Mouse (Mus musculus) midbrain, embryonic 13.5 days (tissue): ENCODE results near the gene Zfp870. TPM values are rescaled to one million over a fixed set of nuclear protein-coding genes. Genes with fewer than 3 reads are reported as not detected.
"Not testable (repeated sequence)": the region's sequence is repeated elsewhere in the genome, so short reads cannot be mapped to it uniquely, and the experiment has no call there.

Experiments used
- ATAC-seq: fragments of 200-750 bp; cut with Nextera tagmentation; 2 replicates; pipeline ENCODE4 v1.8.0; 2017; ENCODE audit warnings: mild to moderate bottlenecking, moderate TSS enrichment, moderate library complexity
- H3K27ac ChIP-seq: fragments of 300-500 bp; sonication (generic); 2 replicates; pipeline ENCODE4 v1.5.1; 2015; ENCODE audit warnings: inconsistent platforms, mild to moderate bottlenecking, moderate library complexity
- H3K27me3 ChIP-seq: fragments of 300-500 bp; sonication (generic); 2 replicates; pipeline ENCODE4 v1.6.1; 2015; ENCODE audit warnings: mild to moderate bottlenecking, inconsistent platforms
- H3K36me3 ChIP-seq: fragments of 300-500 bp; sonication (generic); 2 replicates; pipeline ENCODE4 v1.6.1; 2015; ENCODE audit warnings: mild to moderate bottlenecking, inconsistent platforms
- H3K4me1 ChIP-seq: fragments of 300-500 bp; sonication (generic); replicated peaks from 2 replicates; pipeline ENCODE4 v1.6.1; 2015; ENCODE audit warnings: inconsistent platforms
- H3K4me2 ChIP-seq: fragments of 300-500 bp; sonication (generic); replicated peaks from 2 replicates; pipeline ENCODE4 v1.6.1; 2015; ENCODE audit warnings: moderate library complexity, mild to moderate bottlenecking, inconsistent platforms
- H3K4me3 ChIP-seq: fragments of 300-500 bp; sonication (generic); replicated peaks from 2 replicates; pipeline ENCODE4 v1.5.1; 2015; ENCODE audit warnings: mild to moderate bottlenecking, inconsistent platforms
- H3K9ac ChIP-seq: fragments of 300-500 bp; sonication (generic); replicated peaks from 2 replicates; pipeline ENCODE4 v1.6.1; 2015; ENCODE audit warnings: mild to moderate bottlenecking, inconsistent platforms
- H3K9me3 ChIP-seq: fragments of 300-500 bp; sonication (generic); 2 replicates; pipeline ENCODE4 v1.6.1; 2016; ENCODE audit warnings: mild to moderate bottlenecking, inconsistent platforms
- WGBS: fragments of 180-500 bp; shearing (Covaris S2); methylation state at CpG from one replicate; pipeline ENCODE4 v1.1.7; 2015; 5-methylcytosine and 5-hydroxymethylcytosine counted together
- polyA plus RNA-seq: library from polyadenylated mRNA; unstranded; fragments of >200 nt; fragmentation: Nextera tagmentation; extraction: Ambion mirVana; gene quantifications from 2 replicates; pipeline ENCODE4 v1.2.1, GENCODE M21; 2015

Gene Zfp870
- polyA plus RNA-seq, 1 experiment from 2014 or later, result 8.7 TPM

DNA sequence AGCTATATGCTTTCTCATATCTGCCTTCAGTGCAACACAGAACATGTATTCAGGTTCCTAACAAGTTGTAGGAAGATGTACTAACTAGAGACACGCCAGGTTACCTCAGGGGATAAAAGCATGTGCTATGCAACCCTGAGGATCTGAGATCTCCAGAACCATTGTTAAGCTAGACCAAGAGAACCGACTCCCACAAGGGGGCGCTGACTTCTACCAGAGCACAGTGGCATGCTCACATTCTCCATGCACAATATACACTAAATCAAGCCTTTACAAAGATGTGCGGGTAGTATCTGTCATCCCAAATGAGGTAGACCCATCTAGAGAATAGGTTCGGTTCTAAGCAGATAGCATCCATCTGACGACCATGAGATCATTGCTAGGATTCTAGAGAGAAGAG, 34.7 kb downstream of the Zfp870 start:
- H3K4me1 ChIP-seq, result not testable (repeated sequence)
- WGBS, result 77% methylated on average over 3 of the region's 6 CpGs

DNA sequence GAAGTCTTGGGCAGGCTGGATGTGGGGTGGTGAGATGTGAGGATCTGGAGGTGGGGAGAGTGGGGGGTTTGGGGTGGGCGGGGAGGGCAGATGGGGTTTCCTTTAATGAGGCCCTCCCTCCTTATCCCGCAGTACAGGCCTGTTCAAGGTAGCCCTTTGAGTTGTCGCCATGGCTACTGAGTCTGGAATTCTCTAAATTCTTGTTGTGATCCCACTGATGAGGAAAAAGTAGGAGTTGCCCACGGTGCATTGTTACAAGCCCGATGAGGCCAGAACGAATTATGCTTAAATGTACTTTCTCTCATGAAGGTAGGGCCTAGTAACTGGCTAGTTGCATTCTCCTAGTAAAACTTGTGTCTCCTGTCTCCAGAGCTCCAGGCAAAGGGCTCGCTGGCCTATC, 39.9 kb downstream of the Zfp870 start:
- no peak overlapping the region for H3K9ac ChIP-seq
- no peaks in the 10 kb centered on the region for H3K4me1 ChIP-seq
- H3K9me3 ChIP-seq, result no peaks in the 10 kb centered on the region
- no peak for ATAC-seq
- no peaks in the 10 kb centered on the region for H3K36me3 ChIP-seq
- H3K27me3 ChIP-seq, result no peaks in the 10 kb centered on the region
- no peak overlapping the region for H3K4me3 ChIP-seq
- 23% methylated on average over 7 of the region's 7 CpGs for WGBS
- no peak overlapping the region for H3K4me2 ChIP-seq
- H3K27ac ChIP-seq, result no peak overlapping the region

More for the DNA sequence above, 34.7 kb downstream of the Zfp870 start:
- H3K36me3 ChIP-seq, H3K27me3 ChIP-seq, ATAC-seq, H3K4me3 ChIP-seq, H3K9me3 ChIP-seq, H3K4me2 ChIP-seq, H3K9ac ChIP-seq, H3K27ac ChIP-seq: not testable (repeated sequence)

DNA sequence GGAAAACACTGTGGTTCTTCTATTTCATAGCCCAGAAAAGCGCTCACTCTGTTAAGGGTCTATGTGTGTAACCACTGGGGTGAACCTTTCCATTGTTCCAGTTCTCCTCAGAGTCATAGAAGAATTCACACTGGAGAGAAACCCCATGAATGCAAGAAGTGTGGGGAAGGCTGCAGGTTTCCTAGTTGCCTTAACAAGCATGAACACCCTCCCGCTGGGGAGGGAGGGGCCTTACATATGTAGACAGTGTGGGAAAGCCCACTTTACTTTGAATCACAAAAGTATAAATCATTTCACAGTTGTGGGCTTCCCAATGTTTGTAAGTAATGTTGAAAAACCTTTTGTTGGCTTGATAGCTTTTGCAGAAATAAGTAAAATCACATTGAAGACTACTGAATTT, 50.1 kb downstream of the Zfp870 start:
- ATAC-seq, result no peak
- H3K36me3 ChIP-seq, result no peaks in the 10 kb centered on the region
- no peak overlapping the region for H3K4me2 ChIP-seq
- H3K27ac ChIP-seq, result no peak overlapping the region
- WGBS, result 49% methylated on average over 2 of the region's 2 CpGs
- H3K27me3 ChIP-seq, result no peaks in the 10 kb centered on the region
- peaks cover 9% of the 10 kb centered on the region; the same call in 1 of the 2 replicates for H3K9me3 ChIP-seq
- H3K4me1 ChIP-seq, result no peaks in the 10 kb centered on the region
- no peak overlapping the region for H3K4me3 ChIP-seq
- no peak overlapping the region for H3K9ac ChIP-seq

DNA sequence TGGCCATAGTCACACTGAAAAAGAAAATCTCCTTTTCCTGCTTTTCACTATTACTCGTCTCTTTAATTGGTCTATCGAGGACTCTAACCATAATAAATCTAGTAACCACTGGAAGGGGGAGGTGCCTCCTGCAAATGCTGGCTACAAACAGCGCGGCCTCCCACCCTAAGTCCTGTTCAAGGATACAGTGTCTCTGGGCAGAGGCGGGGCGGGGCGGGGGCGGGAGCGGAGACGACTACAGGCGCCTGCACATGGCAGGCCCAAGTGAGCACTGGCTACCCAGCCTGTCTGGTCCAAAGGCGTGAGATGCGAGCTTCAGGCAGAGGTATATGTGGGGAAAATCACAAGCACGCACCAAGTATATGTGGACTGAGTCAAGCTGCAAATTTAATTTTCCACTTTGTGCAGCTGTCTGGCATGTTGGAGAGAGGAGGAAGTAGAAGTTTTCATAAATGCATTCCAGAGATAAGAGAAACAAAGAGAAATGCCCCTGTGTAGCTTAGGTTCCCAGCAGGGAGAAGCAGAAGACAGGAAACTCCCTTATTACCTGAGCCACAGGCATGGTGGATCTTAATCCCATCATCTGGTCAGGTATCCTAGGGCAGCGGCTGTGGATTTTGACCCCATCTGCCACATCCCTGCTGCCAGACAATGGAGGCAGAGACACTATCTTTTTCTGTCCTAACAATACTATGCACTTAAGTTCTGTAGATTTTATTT, 52.2 kb downstream of the Zfp870 start:
- H3K4me3 ChIP-seq, result no peak overlapping the region
- ATAC-seq, result no peak
- no peaks in the 10 kb centered on the region for H3K36me3 ChIP-seq
- H3K4me1 ChIP-seq, result no peaks in the 10 kb centered on the region
- no peak overlapping the region for H3K9ac ChIP-seq
- H3K27ac ChIP-seq, result no peak overlapping the region
- H3K9me3 ChIP-seq, result peaks cover 9% of the 10 kb centered on the region; the same call in 1 of the 2 replicates
- no peaks in the 10 kb centered on the region for H3K27me3 ChIP-seq
- WGBS, result 43% methylated on average over 15 of the region's 15 CpGs
- no peak overlapping the region for H3K4me2 ChIP-seq

DNA sequence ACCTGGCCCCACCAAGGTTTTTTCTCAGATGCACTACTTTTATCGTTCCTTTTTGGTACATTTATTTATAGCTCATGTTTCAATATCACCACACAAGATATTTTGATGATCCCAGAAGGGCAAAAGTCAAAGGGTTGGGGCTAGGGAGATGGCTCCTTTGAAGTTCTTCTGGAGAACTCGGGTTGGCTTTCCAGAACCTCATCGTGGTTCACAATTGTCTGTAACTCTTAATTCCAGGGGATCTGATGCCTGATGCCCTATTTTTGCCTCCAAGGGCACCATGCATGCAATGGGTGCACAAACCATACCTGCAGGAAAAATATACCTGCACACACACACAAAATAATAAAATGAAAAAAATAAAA, 61.0 kb downstream of the Zfp870 start:
- H3K27ac ChIP-seq, result no peak overlapping the region
- peak overlapping the region; percentile 76 for H3K4me3 ChIP-seq
- H3K4me1 ChIP-seq, result peaks cover 18% of the 10 kb centered on the region
- ATAC-seq, result peak; percentile 46
- no peaks in the 10 kb centered on the region for H3K9me3 ChIP-seq
- H3K4me2 ChIP-seq, result peak overlapping the region; percentile 85
- WGBS, result 38% methylated on average over 3 of the region's 3 CpGs
- H3K27me3 ChIP-seq, result no peaks in the 10 kb centered on the region
- peak overlapping the region; percentile 97 for H3K9ac ChIP-seq
- peaks cover 11% of the 10 kb centered on the region for H3K36me3 ChIP-seq

DNA sequence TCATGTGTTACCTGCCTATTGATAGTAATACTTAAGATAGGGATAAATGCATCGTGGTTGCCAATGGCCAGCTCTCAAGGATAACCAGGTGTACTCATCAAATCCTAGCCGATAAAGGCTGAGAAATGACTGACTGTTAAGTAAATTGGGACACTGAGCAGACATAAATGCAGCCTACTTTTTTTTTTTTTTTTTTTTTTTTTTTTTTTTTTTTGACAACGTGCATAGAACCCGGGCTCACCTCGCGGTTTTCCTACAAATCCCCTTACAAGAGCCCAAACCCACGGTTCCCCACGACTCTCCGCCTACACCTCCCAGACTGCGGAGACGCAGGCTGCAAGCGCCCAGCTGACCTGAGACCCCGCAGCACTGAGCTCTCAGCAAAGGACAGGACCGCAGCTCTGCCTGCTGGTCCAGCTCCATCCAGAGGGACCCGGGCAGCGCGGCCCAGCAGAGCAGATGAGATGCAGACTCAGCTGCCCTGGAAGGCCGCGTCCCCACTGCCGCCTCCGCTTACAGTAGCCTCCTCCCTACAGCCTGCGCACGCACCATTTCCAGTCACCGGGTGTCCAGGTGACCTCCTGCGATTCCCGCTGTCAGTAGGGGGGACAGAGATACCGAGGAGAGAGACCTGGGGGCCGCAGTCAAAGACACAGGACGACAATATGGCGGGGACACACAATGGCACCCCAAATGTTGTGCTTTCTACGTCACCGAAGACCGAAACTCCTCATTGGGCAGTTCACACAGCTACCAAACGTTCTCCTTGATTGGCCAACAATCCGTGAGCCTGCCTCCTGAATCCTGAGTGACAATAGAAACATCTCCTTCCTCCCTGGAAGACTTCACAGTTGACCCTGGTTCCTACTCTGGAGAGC, 61.7 kb downstream of the Zfp870 start, which contains the start of gene Zfp799:
Zfp799 (minus strand) TSS at position 722 of the 878 bp plus-strand sequence.
- Histone ChIP-seq H3K27me3 (no peaks in the 10 kb centered on the region), H3K4me1 (peaks cover 18% of the 10 kb centered on the region), H3K4me2 (peak within 1 kb of the TSS; percentile 85), H3K9ac (peak within 1 kb of the TSS; percentile 97), H3K27ac (peak within 1 kb of the TSS; percentile 85), H3K4me3 (peak within 1 kb of the TSS; percentile 76), H3K9me3 (no peaks in the 10 kb centered on the region), H3K36me3 (peaks cover 16% of the 10 kb centered on the region)
- peak; percentile 100 for ATAC-seq
- 2% methylated on average over 35 of the region's 35 CpGs for WGBS

Other genes starting within 250 kb of the Zfp870 start
- gene Cyp4f40, start 232.7 kb downstream of the Zfp870 start, polyA plus RNA-seq, result not detected in 2 replicates
- 0.85 and 1.4 TPM in 2 replicates for gene Cyp4f15, start 206.0 kb downstream of the Zfp870 start, polyA plus RNA-seq
- gene Zfp871, start 103.4 kb downstream of the Zfp870 start, polyA plus RNA-seq, result 44.6 and 54.4 TPM in 2 replicates
- gene Zfp811, start 81.7 kb downstream of the Zfp870 start, polyA plus RNA-seq, result 78.5 and 80.6 TPM in 2 replicates
- gene Zfp799, start 61.4 kb downstream of the Zfp870 start, polyA plus RNA-seq, result 21.5 and 24.2 TPM in 2 replicates
- gene Cyp4f14, start 25.7 kb upstream of the Zfp870 start, polyA plus RNA-seq, result not detected in 2 replicates
- gene Cyp4f13, start 55.8 kb upstream of the Zfp870 start, polyA plus RNA-seq, result 6.0 and 9.9 TPM in 2 replicates
- gene Zfp472, start 74.2 kb upstream of the Zfp870 start, polyA plus RNA-seq, result 9.9 and 10.2 TPM in 2 replicates
- 22.8 and 23.4 TPM in 2 replicates for gene Zfp952, start 101.5 kb upstream of the Zfp870 start, polyA plus RNA-seq
- 28.7 and 30.6 TPM in 2 replicates for gene Zfp763, start 141.8 kb upstream of the Zfp870 start, polyA plus RNA-seq
- not detected in 2 replicates for gene 4921501E09Rik, start 176.4 kb upstream of the Zfp870 start, polyA plus RNA-seq
- 21.6 and 23.4 TPM in 2 replicates for gene Zfp563, start 197.7 kb upstream of the Zfp870 start, polyA plus RNA-seq
- gene Morc2b, start 248.0 kb upstream of the Zfp870 start, polyA plus RNA-seq, result 0.23 and 0.44 TPM in 2 replicates